Mouse (Mus musculus): Measurements from ENCODE around the gene Hoxa13. TPM values are rescaled to one million over a fixed set of nuclear protein-coding genes. Genes with fewer than 3 reads are reported as not detected.

Hoxa13 gene
- polyA plus RNA-seq (2021; fragmentation: Nextera tagmentation) = not detected in 2 replicates
- long read RNA-seq, experiment 1 = 0 reads
- long read RNA-seq, experiment 2 = 0 reads

DNA sequence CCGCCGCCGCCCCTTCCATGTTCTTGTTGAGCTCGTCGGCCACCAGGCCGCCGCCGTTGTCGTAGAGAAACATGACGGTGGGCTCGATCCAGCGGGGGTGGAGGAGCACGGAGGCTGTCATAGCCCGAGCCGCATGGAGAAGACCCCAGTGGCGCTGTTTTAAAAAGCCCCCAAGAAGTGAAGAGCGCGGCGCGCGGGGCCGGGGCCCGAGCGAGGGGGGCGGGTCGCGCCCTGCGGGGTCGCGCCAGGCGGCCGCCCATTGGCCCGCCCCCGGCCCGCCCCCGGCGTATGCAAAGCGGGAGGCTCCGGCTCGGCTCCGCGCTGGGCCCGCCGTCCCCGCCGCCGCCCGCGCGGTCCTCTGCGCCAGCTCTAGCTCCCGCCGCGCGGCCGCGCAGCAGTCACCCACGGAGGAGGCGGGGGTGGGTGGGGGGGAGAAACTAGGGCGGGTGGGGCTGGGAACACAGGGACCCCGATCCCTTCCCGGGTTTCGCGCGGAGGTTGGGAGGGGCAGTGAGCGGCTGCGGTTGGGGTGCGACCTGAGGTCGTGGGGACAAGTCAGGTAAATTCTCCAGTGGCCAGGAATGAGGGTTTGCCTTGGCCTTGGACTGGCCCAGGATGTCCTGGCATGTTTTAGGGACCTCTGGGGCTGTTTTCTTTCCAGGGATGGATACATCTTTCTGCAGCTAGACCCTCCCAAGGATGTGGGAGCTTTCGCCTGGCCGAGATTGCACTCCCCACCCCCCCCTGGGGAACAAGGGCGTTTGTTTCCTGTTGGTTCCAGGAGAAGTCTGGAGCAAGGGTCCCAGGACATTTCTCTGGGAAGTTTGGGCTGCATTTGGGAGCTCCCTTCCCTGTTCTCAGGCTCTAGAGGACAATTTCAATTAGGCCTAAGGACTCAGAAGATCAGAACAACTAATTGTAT, at the start of gene Hoxa13:
Gene Hoxa13, minus strand, starts transcription at position 227 of the 922 bp plus-strand sequence.

DNA sequence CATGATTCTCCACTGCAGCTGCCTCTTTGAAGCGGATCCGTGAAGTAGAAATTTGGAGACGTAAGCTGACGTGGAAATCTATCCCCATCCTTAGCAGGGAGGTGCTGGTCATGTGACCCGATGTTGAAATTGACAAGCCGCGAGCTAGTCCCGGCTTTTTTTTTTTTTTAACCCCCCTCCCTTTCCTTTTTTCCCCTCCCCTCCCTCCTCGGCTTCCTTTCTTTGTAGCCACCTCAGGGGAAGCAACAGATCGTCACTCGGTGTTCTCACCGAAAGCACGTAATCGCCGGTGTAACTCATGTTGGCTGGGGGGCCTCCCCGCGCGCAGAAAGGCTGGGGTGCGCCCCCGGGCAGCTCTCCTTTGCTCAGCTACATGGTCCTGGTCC, 14.9 kb downstream of the Hoxa13 start, which contains the start of gene Hoxa11:
Gene Hoxa11, minus strand, starts transcription at position 54 of the 386 bp plus-strand sequence.

DNA sequence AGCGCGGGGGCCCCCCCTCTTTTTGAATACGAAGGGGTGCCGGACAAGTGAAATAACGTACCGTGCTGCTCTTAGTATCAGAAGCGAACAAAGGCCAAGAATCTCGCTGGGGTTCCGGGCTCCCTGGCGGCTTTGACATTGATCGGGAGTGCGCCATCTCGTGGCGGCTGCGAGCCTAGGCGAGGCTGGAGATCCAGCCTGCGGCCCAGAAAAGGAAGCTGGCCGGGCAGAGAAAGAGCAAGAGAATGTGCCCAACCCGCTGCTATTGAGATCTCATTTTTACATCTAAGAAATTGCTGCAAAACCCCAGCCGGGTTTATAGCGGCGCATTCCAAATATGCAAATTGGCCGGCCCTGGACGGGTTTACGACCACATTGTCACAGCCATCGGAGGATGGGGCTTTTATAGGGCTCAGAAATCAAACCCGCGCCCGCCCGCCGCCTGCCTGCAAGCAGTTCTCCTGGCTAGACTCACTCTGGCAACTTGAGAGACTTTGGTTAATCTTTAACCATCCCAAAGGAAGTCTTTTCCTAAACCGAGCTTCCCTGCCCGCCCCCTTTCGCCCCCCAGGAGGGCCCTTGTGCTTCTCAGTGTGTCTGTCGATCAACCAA, 20.2 kb downstream of the Hoxa13 start, which contains the start of gene Hoxa10:
Gene Hoxa10, minus strand, starts transcription at position 466 of the 612 bp plus-strand sequence.

DNA sequence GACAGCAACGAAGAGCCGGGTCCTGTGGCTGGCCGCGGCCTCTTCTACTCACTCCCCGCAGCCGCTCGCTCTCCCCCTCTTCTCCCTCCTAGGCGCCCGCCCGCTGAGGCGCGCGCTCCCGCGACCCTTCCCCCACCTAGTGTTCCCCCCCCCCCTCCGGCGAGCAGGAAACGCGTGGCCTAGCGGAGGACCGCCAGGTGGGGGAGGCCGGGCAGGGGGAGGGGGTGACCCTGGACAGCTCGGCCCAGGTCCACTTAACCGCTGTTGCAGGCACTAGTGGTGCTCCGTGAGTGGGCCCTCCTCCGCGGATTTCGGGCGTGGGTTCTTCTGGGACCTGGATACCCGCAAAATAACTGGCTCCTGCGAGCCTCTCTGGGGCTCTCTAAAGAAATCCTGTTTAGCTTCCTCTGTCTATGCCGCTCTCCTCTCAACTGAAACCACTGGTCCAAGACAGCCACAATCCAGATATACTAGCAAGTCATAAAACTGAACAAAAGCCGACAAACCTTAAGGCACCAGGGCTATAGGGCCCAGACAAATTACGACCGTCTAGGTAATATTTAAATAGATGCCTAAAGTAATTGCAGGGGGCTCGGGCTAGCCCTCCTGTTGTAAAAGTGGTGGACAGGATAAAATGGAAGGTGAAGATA, 30.0 kb downstream of the Hoxa13 start, which contains the start of gene Hoxa9:
Gene Hoxa9, minus strand, starts transcription at position 574 of the 650 bp plus-strand sequence.

DNA sequence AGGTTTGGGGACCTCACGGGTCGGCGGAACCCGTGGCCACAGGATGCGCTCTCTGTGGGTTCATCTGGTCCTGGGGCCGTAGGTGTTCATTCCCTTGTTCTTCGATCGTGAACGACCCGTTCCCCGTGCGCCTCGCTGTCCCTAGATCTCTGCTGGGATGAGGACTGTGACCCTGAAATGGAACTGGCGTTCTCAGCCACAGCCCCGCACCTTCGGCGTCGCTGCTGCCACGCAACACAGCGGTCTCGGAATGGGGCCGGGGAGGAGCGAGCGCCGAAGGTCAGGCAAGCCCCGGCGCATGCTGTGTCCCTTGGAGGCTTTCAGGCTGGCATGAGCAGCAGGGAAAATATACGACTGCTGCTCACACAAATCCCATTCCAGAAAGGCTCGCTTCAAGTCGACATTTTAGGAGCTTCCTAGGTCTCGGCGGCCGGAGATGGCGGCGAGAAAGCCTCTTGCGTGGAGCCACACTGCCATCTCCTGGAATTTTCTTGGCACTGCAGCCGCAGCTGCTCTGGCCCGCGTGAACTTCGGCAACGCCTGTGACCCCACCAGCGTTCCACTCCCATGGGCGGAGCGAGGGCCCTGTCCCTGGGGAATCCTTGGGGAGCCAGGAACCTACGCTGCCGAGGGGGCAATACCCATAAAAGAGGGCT, 39.2 kb downstream of the Hoxa13 start, which contains the start of gene Hoxa7:
Gene Hoxa7, minus strand, starts transcription at position 518 of the 656 bp plus-strand sequence.

DNA sequence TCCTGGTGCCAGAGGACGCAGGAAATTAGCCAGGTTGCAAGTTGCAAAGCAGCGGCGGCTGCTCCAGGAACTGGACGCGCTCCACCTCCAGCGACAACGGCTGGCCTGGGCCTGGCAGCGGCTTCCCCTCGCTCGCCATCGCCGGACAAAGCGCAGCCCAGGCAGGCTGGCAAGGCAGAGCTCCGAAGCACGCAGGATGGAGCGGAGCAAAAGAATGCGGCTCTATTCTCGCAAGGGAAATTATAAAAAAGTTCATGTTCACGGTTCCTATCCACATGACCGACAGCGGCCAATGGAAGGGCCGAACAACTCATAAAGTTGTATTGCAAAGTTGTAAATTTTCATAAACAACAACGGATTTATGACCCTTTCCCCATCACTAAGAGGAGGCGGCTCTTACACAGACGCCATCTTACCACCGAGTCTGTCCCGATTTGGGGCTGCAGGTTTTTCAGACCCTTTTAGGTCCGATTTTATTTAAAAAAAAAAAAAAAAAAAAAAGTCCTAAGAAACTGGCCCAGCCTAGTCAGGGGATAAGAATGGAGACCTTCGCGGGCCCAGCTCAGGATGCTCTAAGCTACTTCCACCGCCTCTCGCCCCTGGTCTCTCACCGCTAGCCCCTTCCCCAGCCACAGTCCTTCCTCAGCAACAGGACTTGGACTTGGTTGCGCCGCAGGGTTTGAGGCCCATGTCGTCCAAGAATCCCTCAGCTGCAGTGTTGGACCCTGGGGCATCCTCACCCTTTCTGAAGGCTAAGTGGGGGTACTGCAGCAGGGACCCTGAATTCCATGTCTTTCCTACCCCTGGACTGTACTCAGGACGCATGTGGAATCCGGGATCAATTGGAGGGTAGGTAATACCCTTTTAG, 47.3 kb downstream of the Hoxa13 start, which contains the start of the genes Hoxa3 and Gm28308:
Gene Hoxa3, minus strand, starts transcription at position 218 of the 868 bp plus-strand sequence.
Gene Gm28308, minus strand, starts transcription at position 221 of the 868 bp plus-strand sequence.

DNA sequence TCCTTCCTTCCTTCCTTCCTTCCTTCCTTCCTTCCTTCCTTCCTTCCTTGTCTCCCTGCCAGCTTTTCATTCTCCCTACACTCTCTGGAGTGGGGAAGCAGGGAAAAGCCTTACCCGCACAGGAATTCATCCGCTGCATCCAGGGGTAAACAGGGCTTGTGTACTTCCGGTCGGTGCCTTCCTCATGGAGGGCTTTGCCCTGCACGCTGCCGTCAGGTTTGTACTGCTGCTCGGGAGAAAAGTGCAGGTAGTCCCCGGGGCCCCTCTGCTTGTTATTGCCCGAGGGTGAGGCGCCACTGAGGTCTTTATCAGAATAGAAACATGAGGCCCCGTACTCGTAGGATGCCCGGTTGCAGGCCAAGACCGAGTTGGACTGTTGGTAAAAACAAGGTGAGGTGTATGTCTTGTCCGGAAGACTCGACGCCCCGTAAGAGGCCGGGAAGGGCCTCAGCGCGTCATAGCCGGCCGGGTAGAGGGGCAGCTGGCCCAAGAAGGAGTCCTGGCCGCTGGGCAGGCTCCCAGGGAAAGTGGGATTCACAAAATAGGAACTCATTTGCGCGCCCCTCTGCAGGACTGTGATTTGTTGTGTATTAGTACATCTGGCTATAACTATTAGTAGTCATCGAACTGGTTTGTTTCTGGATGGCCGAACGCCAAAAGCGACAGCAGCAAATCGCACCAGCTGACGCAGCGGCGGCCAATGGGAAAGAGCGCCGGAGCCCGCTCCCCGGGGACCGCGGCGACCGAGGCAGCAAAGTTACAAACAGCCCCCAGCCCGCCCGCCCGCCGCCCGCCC, 52.4 kb downstream of the Hoxa13 start, which contains the start of gene Hoxa6:
Gene Hoxa6, minus strand, starts transcription at position 651 of the 796 bp plus-strand sequence.

Other genes with a start within 250 kb of the Hoxa13 start
- 11.4 and 14.0 TPM in 2 replicates for gene Skap2, start 248.3 kb downstream of the Hoxa13 start, polyA plus RNA-seq (2021; fragmentation: Nextera tagmentation)
- gene Hoxa1, start 102.6 kb downstream of the Hoxa13 start, polyA plus RNA-seq (2021; fragmentation: Nextera tagmentation) = not detected in 2 replicates
- gene Hoxa2, start 96.0 kb downstream of the Hoxa13 start, polyA plus RNA-seq (2021; fragmentation: Nextera tagmentation) = not detected in 2 replicates
- gene 5730596B20Rik, start 83.4 kb downstream of the Hoxa13 start, polyA plus RNA-seq (2021; fragmentation: Nextera tagmentation) = not detected in 2 replicates
- not detected in 2 replicates for gene Hoxa4, start 69.1 kb downstream of the Hoxa13 start, polyA plus RNA-seq (2021; fragmentation: Nextera tagmentation)
- not detected in 2 replicates for gene Hoxa5, start 56.3 kb downstream of the Hoxa13 start, polyA plus RNA-seq (2021; fragmentation: Nextera tagmentation)
- gene Hoxa6, start 52.2 kb downstream of the Hoxa13 start, polyA plus RNA-seq (2021; fragmentation: Nextera tagmentation) = not detected in 2 replicates
- not detected in 2 replicates for gene Hoxa3, start 47.5 kb downstream of the Hoxa13 start, polyA plus RNA-seq (2021; fragmentation: Nextera tagmentation)
- not detected in 2 replicates for gene Gm28308, start 47.5 kb downstream of the Hoxa13 start, polyA plus RNA-seq (2021; fragmentation: Nextera tagmentation)
- gene Hoxa7, start 39.0 kb downstream of the Hoxa13 start, polyA plus RNA-seq (2021; fragmentation: Nextera tagmentation) = not detected in 2 replicates
- gene Hoxa9, start 29.8 kb downstream of the Hoxa13 start, polyA plus RNA-seq (2021; fragmentation: Nextera tagmentation) = not detected in 2 replicates
- gene Hoxa10, start 20.0 kb downstream of the Hoxa13 start, polyA plus RNA-seq (2021; fragmentation: Nextera tagmentation) = not detected in 2 replicates
- not detected in 2 replicates for gene Hoxa11, start 15.1 kb downstream of the Hoxa13 start, polyA plus RNA-seq (2021; fragmentation: Nextera tagmentation)
- not detected in 2 replicates for gene Evx1, start 52.6 kb upstream of the Hoxa13 start, polyA plus RNA-seq (2021; fragmentation: Nextera tagmentation)

Data from left cerebral cortex, adult 6 months (tissue).